Mouse (Mus musculus): ENCODE measurements at regions not wholly inside any gene's neighbourhood (a gene's known extent, or its start where the extent isn't known, plus 50 kb on each side); places are given as distances from the start of the nearest gene placed in this dataset.

DNA sequence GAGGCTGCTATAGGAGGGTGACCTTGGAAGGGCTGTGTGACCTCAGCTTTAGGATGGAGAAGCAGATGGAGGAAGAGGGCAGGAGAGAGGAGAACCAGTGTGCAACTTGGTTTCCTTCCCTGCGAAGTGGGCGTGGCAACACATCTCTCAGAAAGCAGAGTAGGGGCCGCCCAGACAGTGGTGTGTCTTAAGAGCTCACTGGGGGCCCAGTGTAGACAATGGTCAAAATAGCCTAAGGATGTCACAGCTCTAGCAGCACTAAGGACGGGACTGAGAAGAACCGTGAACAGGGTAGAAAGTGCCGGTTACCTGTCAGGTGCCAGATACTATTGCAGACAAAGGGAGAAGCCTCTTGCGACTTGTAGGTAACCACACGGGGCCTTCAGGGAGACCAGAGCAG lies 125.2 kb downstream of the Tfap2c start:
- H3K79me3 ChIP-seq (ENCODE audit: low read depth): no peaks in the 10 kb centered on the region
- no peak overlapping the region for H3K4me3 ChIP-seq (ENCODE audit: insufficient read depth, poor library complexity, severe bottlenecking)
- TF ChIP-seq MAX (IDR thresholded peaks at IDR 0.05) (no peak), CTCF (IDR thresholded peaks at IDR 0.05; ENCODE audit: control insufficient read depth, insufficient read depth, insufficient read length) (no peak), USF1 (IDR thresholded peaks at IDR 0.05; ENCODE audit: low read depth) (no peak), MYOD1 (IDR thresholded peaks at IDR 0.05; ENCODE audit: control insufficient read depth, insufficient read length, low read depth) (no peak), FOSL1 (IDR thresholded peaks at IDR 0.05; ENCODE audit: insufficient read depth, low read length, poor library complexity, severe bottlenecking) (no peak), MYOG (IDR thresholded peaks at IDR 0.05; ENCODE audit: control insufficient read depth, extremely low read depth, insufficient read length) (no peak), CEBPB (IDR thresholded peaks at IDR 0.05; ENCODE audit: low read depth) (no peak)
- no peaks in the 10 kb centered on the region for H3K79me2 ChIP-seq (ENCODE audit: control insufficient read depth, insufficient read depth)
- no peaks in the 10 kb centered on the region for H3K36me3 ChIP-seq (ENCODE audit: control insufficient read depth, insufficient read depth)
- no peaks in the 10 kb centered on the region for H3K27me3 ChIP-seq (ENCODE audit: control insufficient read depth, insufficient read depth, insufficient read length)
- H3ac ChIP-seq (ENCODE audit: control insufficient read depth, insufficient read length, low read depth): no peak overlapping the region

DNA sequence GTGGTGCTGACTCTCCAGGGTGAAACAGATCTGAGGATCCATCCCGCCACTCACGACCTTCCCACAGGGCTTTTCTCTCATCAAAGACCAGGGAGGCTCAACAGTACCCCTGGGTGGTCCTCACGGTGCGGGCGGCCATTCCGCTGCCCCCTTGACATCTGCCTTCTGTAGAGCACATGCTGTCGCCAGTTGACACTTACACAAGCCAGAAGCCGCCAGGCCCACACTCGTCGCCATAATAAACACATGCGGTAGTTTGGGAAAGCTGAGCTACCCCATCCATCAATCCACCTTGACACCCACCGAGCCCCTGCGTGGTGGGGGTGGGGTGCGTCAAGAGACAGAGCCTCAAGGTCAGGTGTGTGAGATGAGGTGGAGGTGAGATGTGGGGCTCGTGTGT lies 125.7 kb downstream of the Tfap2c start:
- no peak overlapping the region for H3ac ChIP-seq (ENCODE audit: control insufficient read depth, insufficient read length, low read depth)
- H3K79me3 ChIP-seq (ENCODE audit: low read depth): no peaks in the 10 kb centered on the region
- no peaks in the 10 kb centered on the region for H3K79me2 ChIP-seq (ENCODE audit: control insufficient read depth, insufficient read depth)
- H3K4me3 ChIP-seq (ENCODE audit: insufficient read depth, poor library complexity, severe bottlenecking): no peak overlapping the region
- no peaks in the 10 kb centered on the region for H3K27me3 ChIP-seq (ENCODE audit: control insufficient read depth, insufficient read depth, insufficient read length)
- TF ChIP-seq MYOD1 (IDR thresholded peaks at IDR 0.05; ENCODE audit: control insufficient read depth, insufficient read length, low read depth): no peak
- TF ChIP-seq USF1 (IDR thresholded peaks at IDR 0.05; ENCODE audit: low read depth): no peak
- no peak for TF ChIP-seq FOSL1 (IDR thresholded peaks at IDR 0.05; ENCODE audit: insufficient read depth, low read length, poor library complexity, severe bottlenecking)
- no peak for TF ChIP-seq MAX (IDR thresholded peaks at IDR 0.05)
- TF ChIP-seq MYOG (IDR thresholded peaks at IDR 0.05; ENCODE audit: control insufficient read depth, extremely low read depth, insufficient read length): no peak
- TF ChIP-seq CEBPB (IDR thresholded peaks at IDR 0.05; ENCODE audit: low read depth): no peak
- no peak for TF ChIP-seq CTCF (IDR thresholded peaks at IDR 0.05; ENCODE audit: control insufficient read depth, insufficient read depth, insufficient read length)
- H3K36me3 ChIP-seq (ENCODE audit: control insufficient read depth, insufficient read depth): no peaks in the 10 kb centered on the region

DNA sequence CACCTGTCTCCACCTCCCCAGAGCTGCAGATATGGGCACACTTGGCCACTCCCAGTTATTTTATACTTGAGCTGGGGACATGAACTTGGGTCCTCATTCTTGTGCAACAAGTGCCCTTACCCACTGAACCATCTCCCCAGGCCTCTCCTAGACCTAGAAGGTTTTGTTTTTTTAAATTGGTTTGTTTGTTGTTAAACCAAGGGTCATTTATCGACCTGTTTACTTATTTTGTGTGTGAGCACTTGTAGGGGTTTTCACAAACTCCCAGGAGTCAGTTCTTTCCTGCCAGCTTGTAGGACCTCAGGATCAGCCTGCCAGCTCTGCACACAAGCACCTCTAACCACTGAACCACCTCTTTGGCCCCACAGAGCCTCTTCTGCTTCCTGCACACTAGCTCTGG lies 140.8 kb downstream of the Tfap2c start:
- Histone ChIP-seq H3K79me2 (ENCODE audit: control insufficient read depth, insufficient read depth) (no peaks in the 10 kb centered on the region), H3ac (ENCODE audit: control insufficient read depth, insufficient read length, low read depth) (no peak overlapping the region), H3K79me3 (ENCODE audit: low read depth) (no peaks in the 10 kb centered on the region), H3K36me3 (ENCODE audit: control insufficient read depth, insufficient read depth) (no peaks in the 10 kb centered on the region), H3K4me3 (ENCODE audit: insufficient read depth, poor library complexity, severe bottlenecking) (no peak overlapping the region), H3K27me3 (ENCODE audit: control insufficient read depth, insufficient read depth, insufficient read length) (no peaks in the 10 kb centered on the region)
- TF ChIP-seq FOSL1 (IDR thresholded peaks at IDR 0.05; ENCODE audit: insufficient read depth, low read length, poor library complexity, severe bottlenecking): no peak
- TF ChIP-seq MYOD1 (IDR thresholded peaks at IDR 0.05; ENCODE audit: control insufficient read depth, insufficient read length, low read depth): no peak
- no peak for TF ChIP-seq CTCF (IDR thresholded peaks at IDR 0.05; ENCODE audit: control insufficient read depth, insufficient read depth, insufficient read length)
- TF ChIP-seq CEBPB (IDR thresholded peaks at IDR 0.05; ENCODE audit: low read depth): no peak
- no peak for TF ChIP-seq USF1 (IDR thresholded peaks at IDR 0.05; ENCODE audit: low read depth)
- TF ChIP-seq MYOG (IDR thresholded peaks at IDR 0.05; ENCODE audit: control insufficient read depth, extremely low read depth, insufficient read length): no peak
- TF ChIP-seq MAX (IDR thresholded peaks at IDR 0.05): no peak

DNA sequence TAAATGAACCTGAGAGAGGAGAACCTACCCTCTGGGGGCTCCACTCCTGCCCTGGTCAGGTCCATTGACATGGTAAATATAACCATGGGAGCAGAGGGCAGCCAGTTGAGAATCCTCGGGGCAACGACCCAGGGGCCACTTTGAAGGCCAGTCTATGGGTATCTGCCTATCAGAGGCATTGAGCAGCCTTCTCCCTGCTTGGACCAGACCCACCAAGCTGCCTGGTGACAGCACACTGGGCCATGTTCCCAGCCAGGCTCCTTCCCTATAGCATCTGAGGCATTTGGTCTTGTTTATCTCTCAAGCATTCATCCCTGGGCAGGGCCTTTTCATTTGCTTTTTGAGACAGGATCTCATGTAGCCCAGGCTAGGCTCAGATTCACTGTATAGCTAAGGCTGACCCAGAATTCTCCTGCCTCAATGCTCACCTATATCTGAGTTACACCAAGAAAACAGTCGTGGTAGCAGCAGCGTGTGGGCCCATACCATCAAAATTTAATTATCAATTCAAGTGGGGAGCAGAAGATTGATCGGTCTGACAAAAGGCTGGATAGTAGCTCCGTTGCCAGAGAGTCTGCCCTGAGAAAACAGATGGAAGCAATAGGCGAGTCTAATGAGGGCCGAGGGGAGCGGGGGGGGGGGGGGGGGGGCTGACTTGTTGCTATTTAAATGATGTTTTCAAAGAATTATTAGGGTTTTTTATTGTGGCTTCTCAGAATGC lies 141.7 kb downstream of the Tfap2c start:
- Histone ChIP-seq H3K4me3 (ENCODE audit: insufficient read depth, poor library complexity, severe bottlenecking) (no peak overlapping the region), H3ac (ENCODE audit: control insufficient read depth, insufficient read length, low read depth) (no peak overlapping the region)

DNA sequence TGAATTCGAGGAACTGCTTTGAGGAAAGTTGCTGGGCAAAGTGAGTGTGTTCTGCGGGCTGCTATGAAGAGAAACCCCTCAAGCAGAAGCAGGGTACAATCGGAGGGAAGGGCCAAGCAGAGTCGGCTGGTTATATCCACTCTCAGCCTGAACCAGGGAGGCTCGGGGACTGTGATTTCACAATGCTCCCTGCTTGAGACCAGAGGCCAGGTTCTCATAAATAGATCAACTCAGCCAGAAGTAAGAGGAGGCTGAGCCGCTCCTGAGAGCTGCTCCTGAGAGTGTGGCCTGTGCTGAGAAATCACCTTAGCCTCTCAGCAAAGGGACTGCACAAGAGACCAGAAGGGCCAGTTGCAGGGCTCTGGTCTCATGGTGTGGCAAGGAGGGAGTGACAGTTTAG lies 149.6 kb downstream of the Tfap2c start:
- TF ChIP-seq CTCF (IDR thresholded peaks at IDR 0.05; ENCODE audit: control insufficient read depth, insufficient read depth, insufficient read length) (no peak), FOSL1 (IDR thresholded peaks at IDR 0.05; ENCODE audit: insufficient read depth, low read length, poor library complexity, severe bottlenecking) (no peak), MYOD1 (IDR thresholded peaks at IDR 0.05; ENCODE audit: control insufficient read depth, insufficient read length, low read depth) (no peak), MAX (IDR thresholded peaks at IDR 0.05) (no peak), MYOG (IDR thresholded peaks at IDR 0.05; ENCODE audit: control insufficient read depth, extremely low read depth, insufficient read length) (no peak), USF1 (IDR thresholded peaks at IDR 0.05; ENCODE audit: low read depth) (no peak), CEBPB (IDR thresholded peaks at IDR 0.05; ENCODE audit: low read depth) (no peak)
- Histone ChIP-seq H3K27me3 (ENCODE audit: control insufficient read depth, insufficient read depth, insufficient read length) (no peaks in the 10 kb centered on the region), H3K4me3 (ENCODE audit: insufficient read depth, poor library complexity, severe bottlenecking) (no peak overlapping the region), H3K79me3 (ENCODE audit: low read depth) (no peaks in the 10 kb centered on the region), H3K79me2 (ENCODE audit: control insufficient read depth, insufficient read depth) (no peaks in the 10 kb centered on the region), H3ac (ENCODE audit: control insufficient read depth, insufficient read length, low read depth) (no peak overlapping the region), H3K36me3 (ENCODE audit: control insufficient read depth, insufficient read depth) (no peaks in the 10 kb centered on the region)

More for the DNA sequence above, 141.7 kb downstream of the Tfap2c start:
- Histone ChIP-seq H3K79me3 (ENCODE audit: low read depth) (no peaks in the 10 kb centered on the region), H3K36me3 (ENCODE audit: control insufficient read depth, insufficient read depth) (no peaks in the 10 kb centered on the region), H3K27me3 (ENCODE audit: control insufficient read depth, insufficient read depth, insufficient read length) (no peaks in the 10 kb centered on the region), H3K79me2 (ENCODE audit: control insufficient read depth, insufficient read depth) (no peaks in the 10 kb centered on the region)
- TF ChIP-seq CEBPB (IDR thresholded peaks at IDR 0.05; ENCODE audit: low read depth) (no peak), MYOG (IDR thresholded peaks at IDR 0.05; ENCODE audit: control insufficient read depth, extremely low read depth, insufficient read length) (no peak), MAX (IDR thresholded peaks at IDR 0.05) (no peak), FOSL1 (IDR thresholded peaks at IDR 0.05; ENCODE audit: insufficient read depth, low read length, poor library complexity, severe bottlenecking) (no peak)

DNA sequence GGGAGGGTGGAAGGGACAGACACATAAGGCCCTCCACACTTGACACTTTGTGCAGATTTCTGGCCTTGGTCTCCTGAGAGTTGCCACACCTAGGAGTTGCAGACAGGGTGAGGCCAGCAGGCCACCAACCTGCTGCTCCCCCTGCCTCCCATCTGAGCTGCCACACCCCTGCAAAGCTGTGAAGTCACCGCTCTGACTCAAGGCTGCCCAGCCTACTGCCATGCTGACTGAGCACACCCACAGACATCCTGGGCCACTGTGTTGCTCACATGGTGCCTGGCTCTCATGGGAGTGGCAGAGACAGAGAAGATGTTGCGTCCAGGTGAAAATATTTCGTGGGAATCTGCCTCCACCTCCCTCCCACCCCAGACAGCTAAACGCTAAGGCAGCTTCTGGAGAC lies 150.3 kb downstream of the Tfap2c start:
- H3K4me3 ChIP-seq (ENCODE audit: insufficient read depth, poor library complexity, severe bottlenecking): no peak overlapping the region
- TF ChIP-seq MAX (IDR thresholded peaks at IDR 0.05): no peak
- no peak for TF ChIP-seq MYOD1 (IDR thresholded peaks at IDR 0.05; ENCODE audit: control insufficient read depth, insufficient read length, low read depth)
- no peak for TF ChIP-seq FOSL1 (IDR thresholded peaks at IDR 0.05; ENCODE audit: insufficient read depth, low read length, poor library complexity, severe bottlenecking)
- no peak for TF ChIP-seq CTCF (IDR thresholded peaks at IDR 0.05; ENCODE audit: control insufficient read depth, insufficient read depth, insufficient read length)
- no peak for TF ChIP-seq USF1 (IDR thresholded peaks at IDR 0.05; ENCODE audit: low read depth)
- no peak for TF ChIP-seq CEBPB (IDR thresholded peaks at IDR 0.05; ENCODE audit: low read depth)
- TF ChIP-seq MYOG (IDR thresholded peaks at IDR 0.05; ENCODE audit: control insufficient read depth, extremely low read depth, insufficient read length): no peak
- no peaks in the 10 kb centered on the region for H3K79me2 ChIP-seq (ENCODE audit: control insufficient read depth, insufficient read depth)
- no peaks in the 10 kb centered on the region for H3K27me3 ChIP-seq (ENCODE audit: control insufficient read depth, insufficient read depth, insufficient read length)
- no peaks in the 10 kb centered on the region for H3K79me3 ChIP-seq (ENCODE audit: low read depth)
- H3ac ChIP-seq (ENCODE audit: control insufficient read depth, insufficient read length, low read depth): no peak overlapping the region
- H3K36me3 ChIP-seq (ENCODE audit: control insufficient read depth, insufficient read depth): no peaks in the 10 kb centered on the region

Data from C2C12 (cell line).